Mouse (Mus musculus) limb, embryonic 10.5 days (tissue): ENCODE results near the gene Olfr1138. TPM values are rescaled to one million over a fixed set of nuclear protein-coding genes. Genes with fewer than 3 reads are reported as not detected.

Experiments used
- DNase-seq: peaks from one replicate; pipeline ENCODE4 v3.0.0-alpha.2; 2017; ENCODE audit warnings: low spot score
- H3K27ac ChIP-seq: fragments of 300-500 bp; sonication (generic); 2 replicates; pipeline ENCODE4 v1.5.1; 2016; ENCODE audit warnings: mild to moderate bottlenecking
- H3K27me3 ChIP-seq: fragments of 300-500 bp; sonication (generic); 2 replicates; pipeline ENCODE4 v1.6.1; 2016; ENCODE audit warnings: low read depth, mild to moderate bottlenecking; ENCODE audit not compliant: poor library complexity, severe bottlenecking
- H3K36me3 ChIP-seq: fragments of 300-500 bp; sonication (generic); 2 replicates; pipeline ENCODE4 v1.6.1; 2016; ENCODE audit warnings: mild to moderate bottlenecking, moderate library complexity
- H3K4me1 ChIP-seq: fragments of 300-500 bp; sonication (generic); 2 replicates; pipeline ENCODE4 v1.6.1; 2016
- H3K4me3 ChIP-seq: fragments of 300-500 bp; sonication (generic); 2 replicates; pipeline ENCODE4 v1.5.1; 2016; ENCODE audit warnings: mild to moderate bottlenecking, moderate library complexity
- H3K9me3 ChIP-seq: fragments of 300-500 bp; sonication (generic); replicated peaks from 2 replicates; pipeline ENCODE4 v1.6.1; 2016; ENCODE audit warnings: mild to moderate bottlenecking
- WGBS: fragments of 180-500 bp; shearing (Covaris S2); methylation state at CpG from one replicate; pipeline ENCODE4 v1.1.7; 2016; 5-methylcytosine and 5-hydroxymethylcytosine counted together
- polyA plus RNA-seq: library from polyadenylated mRNA; unstranded; fragments of >200 nt; fragmentation: Nextera tagmentation; extraction: Ambion mirVana; gene quantifications from 2 replicates; pipeline ENCODE4 v1.2.1, GENCODE M21; 2016

The Olfr1138 gene
- not detected in 2 replicates for polyA plus RNA-seq

DNA sequence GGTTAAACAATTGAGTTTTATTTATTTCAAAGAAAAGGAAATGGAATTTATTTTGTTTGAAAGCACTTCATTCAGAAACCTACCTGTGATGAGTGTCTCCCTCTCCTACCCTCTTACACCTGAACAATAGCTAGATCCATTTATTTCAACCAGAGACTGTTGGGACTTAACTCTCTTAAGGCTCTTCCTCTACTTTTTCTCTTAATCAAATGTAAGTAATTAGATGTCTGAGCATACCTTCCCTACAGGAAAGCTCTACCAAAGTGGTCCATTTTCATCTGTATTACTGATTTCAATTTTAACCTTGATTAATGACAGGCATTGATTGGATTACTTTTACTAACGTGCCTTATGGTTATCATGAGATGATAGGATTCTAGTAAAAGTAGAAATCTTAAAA is at the start of gene Olfr1138:
Gene Olfr1138, minus strand, starts transcription at position 101 of the 400 bp plus-strand sequence.
- Histone ChIP-seq H3K27me3 (no peaks in the 10 kb centered on the region), H3K4me1 (no peaks in the 10 kb centered on the region), H3K36me3 (no peaks in the 10 kb centered on the region), H3K4me3 (no peak within 1 kb of the TSS), H3K27ac (no peak within 1 kb of the TSS), H3K9me3 (no peaks in the 10 kb centered on the region)
- DNase-seq, result no peak
- WGBS, result 81% methylated on average over 1 of the region's 1 CpGs

DNA sequence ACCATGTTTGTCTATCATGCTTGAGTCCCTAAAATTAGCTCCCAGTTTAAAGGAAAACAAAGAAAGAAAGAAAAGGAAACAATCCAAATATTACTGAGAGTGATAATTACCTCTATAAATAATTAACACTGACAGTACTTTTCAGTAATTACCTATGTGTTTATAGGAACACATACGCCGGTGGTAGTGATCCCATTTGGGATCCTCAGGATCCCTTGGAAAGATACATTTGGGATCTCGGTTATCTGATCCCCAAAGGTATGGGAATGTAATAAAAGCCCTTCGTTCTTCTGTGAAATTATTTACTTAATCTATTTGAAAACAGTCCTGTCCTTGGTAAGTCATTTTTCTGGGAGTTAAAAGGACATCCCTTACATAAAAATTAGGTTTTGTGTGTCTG is 39.4 kb upstream of the Olfr1138 start, which contains the start of gene Olfr152:
Gene Olfr152, plus strand, starts transcription at position 301 of the 400 bp plus-strand sequence.
- WGBS, result 93% methylated on average over 4 of the region's 4 CpGs
- no peaks in the 10 kb centered on the region for H3K4me1 ChIP-seq

DNA sequence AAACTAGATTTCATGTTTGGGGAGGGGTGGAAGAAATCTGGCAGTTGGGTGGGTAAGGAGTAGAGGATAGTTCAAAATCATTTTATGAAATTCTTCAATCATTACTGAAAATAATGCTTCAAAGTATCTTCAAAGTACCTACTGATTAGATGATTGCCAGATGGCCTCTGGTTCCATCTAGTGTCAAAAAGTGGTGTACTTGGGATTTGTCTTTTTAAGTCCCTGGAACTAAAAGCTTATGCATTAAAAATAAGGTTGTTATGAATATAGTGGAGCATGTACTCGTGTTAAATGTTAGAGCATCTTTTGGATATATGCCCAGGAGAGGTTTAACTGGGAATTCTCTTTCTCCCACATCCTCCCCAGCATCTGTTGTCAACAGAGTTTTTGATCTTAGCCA is 36.4 kb upstream of the Olfr1138 start:
- no peak for DNase-seq
- Histone ChIP-seq H3K4me1 (no peaks in the 10 kb centered on the region), H3K36me3 (no peaks in the 10 kb centered on the region), H3K4me3 (no peak overlapping the region), H3K27ac (no peak overlapping the region), H3K27me3 (no peaks in the 10 kb centered on the region), H3K9me3 (no peaks in the 10 kb centered on the region)
- 62% methylated on average over 1 of the region's 1 CpGs for WGBS

More for the DNA sequence above, 39.4 kb upstream of the Olfr1138 start, which contains the start of gene Olfr152:
- H3K4me3 ChIP-seq, result no peak within 1 kb of the TSS
- H3K36me3 ChIP-seq, result no peaks in the 10 kb centered on the region
- DNase-seq, result no peak
- H3K9me3 ChIP-seq, result no peaks in the 10 kb centered on the region
- no peak within 1 kb of the TSS for H3K27ac ChIP-seq
- no peaks in the 10 kb centered on the region for H3K27me3 ChIP-seq

DNA sequence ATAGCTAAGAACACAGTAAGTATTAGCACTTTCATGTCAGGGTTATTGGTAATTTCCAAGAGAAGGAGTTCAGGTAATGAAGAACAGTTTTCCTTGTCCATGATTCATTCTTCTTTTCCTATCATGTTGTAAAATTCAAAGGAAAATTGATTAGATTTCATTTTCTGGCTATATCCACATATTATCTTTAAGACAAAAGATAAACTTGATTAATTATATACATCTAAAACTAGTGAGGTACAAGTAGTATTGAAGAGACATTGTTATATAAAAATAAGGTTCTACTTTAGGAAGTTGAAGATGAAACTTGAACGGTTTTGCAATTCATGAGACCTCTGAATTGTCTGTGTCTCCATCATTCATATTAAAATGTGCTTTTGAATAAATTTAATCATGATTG is 14.1 kb upstream of the Olfr1138 start, which contains the start of gene Olfr1141:
Gene Olfr1141, minus strand, starts transcription at position 101 of the 400 bp plus-strand sequence.
- H3K9me3 ChIP-seq, result no peaks in the 10 kb centered on the region
- H3K4me1 ChIP-seq, result no peaks in the 10 kb centered on the region
- H3K27me3 ChIP-seq, result no peaks in the 10 kb centered on the region
- DNase-seq, result no peak
- no peaks in the 10 kb centered on the region for H3K36me3 ChIP-seq
- no peak within 1 kb of the TSS for H3K4me3 ChIP-seq
- no peak within 1 kb of the TSS for H3K27ac ChIP-seq
- 89% methylated on average over 1 of the region's 1 CpGs for WGBS

DNA sequence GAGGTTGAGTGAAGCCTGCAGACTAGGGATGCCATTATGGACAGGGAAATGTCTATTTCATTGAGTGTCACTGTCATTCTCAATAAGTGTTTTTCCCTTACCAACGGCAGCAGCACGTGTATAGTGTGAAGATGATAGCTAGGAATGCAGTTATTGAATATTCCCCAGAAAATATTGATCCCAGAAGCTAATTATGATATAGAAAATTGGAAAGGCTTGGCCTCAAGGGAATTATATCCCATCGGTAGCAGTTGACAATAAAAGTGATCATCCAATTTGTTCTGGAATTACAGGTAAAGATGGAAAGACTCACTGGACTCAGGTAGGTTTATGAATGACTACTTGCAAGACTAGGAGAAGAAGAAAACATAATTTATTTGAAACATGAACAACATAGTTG is 3.7 kb upstream of the Olfr1138 start, which contains the start of gene Olfr1140:
Gene Olfr1140, plus strand, starts transcription at position 301 of the 400 bp plus-strand sequence.
- no peak for DNase-seq
- Histone ChIP-seq H3K4me3 (no peak within 1 kb of the TSS), H3K4me1 (no peaks in the 10 kb centered on the region), H3K27me3 (no peaks in the 10 kb centered on the region), H3K36me3 (no peaks in the 10 kb centered on the region), H3K9me3 (no peaks in the 10 kb centered on the region), H3K27ac (no peak within 1 kb of the TSS)
- WGBS, result 83% methylated on average over 3 of the region's 3 CpGs

DNA sequence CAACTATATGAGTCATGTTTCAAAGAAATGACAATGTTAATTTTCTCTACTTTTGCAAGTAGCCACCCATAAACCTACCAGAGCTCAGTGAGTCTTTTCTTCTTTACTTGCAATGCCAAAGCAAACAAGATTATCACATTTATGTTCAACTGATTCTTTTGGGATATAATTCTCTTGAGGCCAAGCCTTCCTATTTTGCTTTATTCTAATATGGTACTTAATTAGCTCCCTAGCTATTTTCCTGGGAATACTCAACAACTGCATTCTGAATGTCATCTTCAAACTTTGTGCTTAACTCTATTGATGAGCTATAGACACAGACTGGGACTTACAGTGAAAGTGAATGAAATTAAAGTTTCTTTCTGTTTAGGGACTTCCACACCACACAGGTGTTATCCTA is 26.7 kb downstream of the Olfr1138 start, which contains the start of gene Olfr1137:
Gene Olfr1137, minus strand, starts transcription at position 101 of the 400 bp plus-strand sequence.
- DNase-seq, result no peak
- Histone ChIP-seq H3K27me3 (no peaks in the 10 kb centered on the region), H3K4me1 (no peaks in the 10 kb centered on the region), H3K4me3 (no peak within 1 kb of the TSS), H3K27ac (no peak within 1 kb of the TSS), H3K9me3 (no peaks in the 10 kb centered on the region), H3K36me3 (no peaks in the 10 kb centered on the region)

GRCm38 (mm10) chr2:87693847-87694246 is 45.9 kb downstream of the Olfr1138 start, which contains the start of gene Olfr1136:
Gene Olfr1136 (minus strand): TSS chr2:87693947.
- H3K36me3 ChIP-seq, result no peaks in the 10 kb centered on the region
- H3K4me1 ChIP-seq, result no peaks in the 10 kb centered on the region
- no peak within 1 kb of the TSS for H3K27ac ChIP-seq
- H3K27me3 ChIP-seq, result no peaks in the 10 kb centered on the region
- no peak for DNase-seq
- no peak within 1 kb of the TSS for H3K4me3 ChIP-seq
- H3K9me3 ChIP-seq, result no peaks in the 10 kb centered on the region

Other genes starting within 250 kb of the Olfr1138 start
- not detected in 2 replicates for gene Pramel7, start 242.9 kb downstream of the Olfr1138 start, polyA plus RNA-seq
- not detected in 2 replicates for gene Pramel6, start 233.4 kb downstream of the Olfr1138 start, polyA plus RNA-seq
- gene Olfr153, start 208.2 kb downstream of the Olfr1138 start, polyA plus RNA-seq, result not detected in 2 replicates
- gene Olfr1128, start 194.4 kb downstream of the Olfr1138 start, polyA plus RNA-seq, result not detected in 2 replicates
- gene Olfr1129, start 166.1 kb downstream of the Olfr1138 start, polyA plus RNA-seq, result not detected in 2 replicates
- not detected in 2 replicates for gene Olfr1130, start 133.8 kb downstream of the Olfr1138 start, polyA plus RNA-seq
- gene Olfr1131, start 112.9 kb downstream of the Olfr1138 start, polyA plus RNA-seq, result not detected in 2 replicates
- not detected in 2 replicates for gene Olfr1132, start 102.4 kb downstream of the Olfr1138 start, polyA plus RNA-seq
- not detected in 2 replicates for gene Olfr1133, start 92.6 kb downstream of the Olfr1138 start, polyA plus RNA-seq
- gene Olfr1134, start 81.5 kb downstream of the Olfr1138 start, polyA plus RNA-seq, result not detected in 2 replicates
- not detected in 2 replicates for gene Olfr1135, start 66.3 kb downstream of the Olfr1138 start, polyA plus RNA-seq
- gene Olfr1136, start 46.0 kb downstream of the Olfr1138 start, polyA plus RNA-seq, result not detected in 2 replicates
- not detected in 2 replicates for gene Olfr1137, start 26.8 kb downstream of the Olfr1138 start, polyA plus RNA-seq
- gene Olfr1140, start 3.8 kb upstream of the Olfr1138 start, polyA plus RNA-seq, result not detected in 2 replicates
- gene Olfr1141, start 14.0 kb upstream of the Olfr1138 start, polyA plus RNA-seq, result not detected in 2 replicates
- gene Olfr152, start 39.5 kb upstream of the Olfr1138 start, polyA plus RNA-seq, result not detected in 2 replicates
- gene Olfr1143, start 60.6 kb upstream of the Olfr1138 start, polyA plus RNA-seq, result not detected in 2 replicates
- gene Olfr1145, start 69.8 kb upstream of the Olfr1138 start, polyA plus RNA-seq, result not detected in 2 replicates
- gene Olfr1148, start 90.6 kb upstream of the Olfr1138 start, polyA plus RNA-seq, result not detected in 2 replicates
- gene Olfr1150-ps1, start 104.0 kb upstream of the Olfr1138 start, polyA plus RNA-seq, result not detected in 2 replicates
- gene Olfr1151, start 115.9 kb upstream of the Olfr1138 start, polyA plus RNA-seq, result not detected in 2 replicates
- 0.03 TPM in 1 of 2 replicates, not detected in the other for gene Olfr1152, start 126.5 kb upstream of the Olfr1138 start, polyA plus RNA-seq
- gene Olfr1153, start 155.0 kb upstream of the Olfr1138 start, polyA plus RNA-seq, result not detected in 2 replicates
- not detected in 2 replicates for gene Olfr1154, start 165.2 kb upstream of the Olfr1138 start, polyA plus RNA-seq
- gene Olfr1155, start 205.2 kb upstream of the Olfr1138 start, polyA plus RNA-seq, result not detected in 2 replicates
- not detected in 2 replicates for gene Olfr1156, start 213.1 kb upstream of the Olfr1138 start, polyA plus RNA-seq
- gene Olfr1157, start 228.3 kb upstream of the Olfr1138 start, polyA plus RNA-seq, result not detected in 2 replicates
- not detected in 2 replicates for gene Olfr74, start 234.7 kb upstream of the Olfr1138 start, polyA plus RNA-seq